Mouse (Mus musculus): ENCODE measurements around the gene Gas2l2. TPM values are rescaled to one million over a fixed set of nuclear protein-coding genes. Genes with fewer than 3 reads are reported as not detected.
A peak's percentile ranks its signal among the peaks of the same experiment; 100 is the strongest.

The Gas2l2 gene
- polyA plus RNA-seq, 1 experiment from 2014 or later: 0.09 TPM

- ATAC-seq (replicated peaks; ENCODE audit: low FRiP score, low TSS enrichment, low read depth) (no peak), DNase-seq (ENCODE audit: low spot score) (peak; percentile 85)
- peaks cover 36% of the 10 kb centered on the region for H3K27me3 ChIP-seq (replicated peaks; ENCODE audit: control insufficient read depth, insufficient read depth, low read length)
- 5% methylated on average over 5 of the region's 5 CpGs for WGBS
- no peaks in the 10 kb centered on the region for H3K4me1 ChIP-seq (replicated peaks; ENCODE audit: control insufficient read depth, insufficient read depth, low read length)
- H3K4me2 ChIP-seq (ENCODE audit: low read length): no peak overlapping the region
- no peaks in the 10 kb centered on the region for H3K9me3 ChIP-seq (ENCODE audit: control insufficient read depth, low read length)
- H3K9ac ChIP-seq (ENCODE audit: low read length): no peak overlapping the region
- H3K27ac ChIP-seq (ENCODE audit: low read depth): no peak overlapping the region
- H3K36me3 ChIP-seq (ENCODE audit: control insufficient read depth, insufficient read depth, low read length): no peaks in the 10 kb centered on the region
- H3K4me3 ChIP-seq (ENCODE audit: low read depth, low read length): no peak overlapping the region
Measured at GRCm38 (mm10) chr11:83417080-83417479, 12.2 kb downstream of the Gas2l2 start.

- no peak for ATAC-seq (replicated peaks; ENCODE audit: low FRiP score, low TSS enrichment, low read depth)
- H3K27me3 ChIP-seq (replicated peaks; ENCODE audit: control insufficient read depth, insufficient read depth, low read length): 0 out of 2 replicates have a peak, but pooled peaks cover 10% of the 10 kb centered on the region
- no peak for DNase-seq (ENCODE audit: low spot score)
- WGBS: 44% methylated on average over 6 of the region's 6 CpGs
- H3K9me3 ChIP-seq (ENCODE audit: control insufficient read depth, low read length): no peaks in the 10 kb centered on the region
- no peak overlapping the region for H3K9ac ChIP-seq (ENCODE audit: low read length)
- H3K36me3 ChIP-seq (ENCODE audit: control insufficient read depth, insufficient read depth, low read length): no peaks in the 10 kb centered on the region
- H3K4me2 ChIP-seq (ENCODE audit: low read length): peak overlapping the region; percentile 87
- peak overlapping the region; percentile 71; the same call in 1 of the 2 replicates for H3K4me3 ChIP-seq (ENCODE audit: low read depth, low read length)
- H3K27ac ChIP-seq (ENCODE audit: low read depth): no peak overlapping the region
- peaks cover 5% of the 10 kb centered on the region; the same call in 1 of the 2 replicates for H3K4me1 ChIP-seq (replicated peaks; ENCODE audit: control insufficient read depth, insufficient read depth, low read length)
Measured at GRCm38 (mm10) chr11:83410510-83410909, 18.7 kb downstream of the Gas2l2 start.

- ATAC-seq (replicated peaks; ENCODE audit: low FRiP score, low TSS enrichment, low read depth): peak; percentile 38; the same call in 1 of the 2 replicates
- Histone ChIP-seq H3K4me3 (ENCODE audit: low read depth, low read length) (peak overlapping the region; percentile 71), H3K27ac (ENCODE audit: low read depth) (no peak overlapping the region), H3K9me3 (ENCODE audit: control insufficient read depth, low read length) (no peaks in the 10 kb centered on the region), H3K4me2 (ENCODE audit: low read length) (peak overlapping the region; percentile 87), H3K36me3 (ENCODE audit: control insufficient read depth, insufficient read depth, low read length) (no peaks in the 10 kb centered on the region), H3K27me3 (replicated peaks; ENCODE audit: control insufficient read depth, insufficient read depth, low read length) (0 out of 2 replicates have a peak, but pooled peaks cover 10% of the 10 kb centered on the region), H3K9ac (ENCODE audit: low read length) (peak overlapping the region; percentile 62), H3K4me1 (replicated peaks; ENCODE audit: control insufficient read depth, insufficient read depth, low read length) (peaks cover 5% of the 10 kb centered on the region; the same call in 1 of the 2 replicates)
- DNase-seq (ENCODE audit: low spot score): peak; percentile 66
- 2% methylated on average over 26 of the region's 40 CpGs for WGBS
Measured at GRCm38 (mm10) chr11:83409792-83410291, 19.4 kb downstream of the Gas2l2 start.

GRCm38 (mm10) chr11:83409087-83409754 lies 20.0 kb downstream of the Gas2l2 start, which contains the start of gene Rasl10b:
Gene Rasl10b, plus strand, starts transcription at chr11:83409137.
- 0 out of 2 replicates have a peak, but pooled peaks cover 10% of the 10 kb centered on the region for H3K27me3 ChIP-seq (replicated peaks; ENCODE audit: control insufficient read depth, insufficient read depth, low read length)
- ATAC-seq (replicated peaks; ENCODE audit: low FRiP score, low TSS enrichment, low read depth) (peak; percentile 61), DNase-seq (ENCODE audit: low spot score) (peak; percentile 71)
- no peaks in the 10 kb centered on the region for H3K36me3 ChIP-seq (ENCODE audit: control insufficient read depth, insufficient read depth, low read length)
- peak within 1 kb of the TSS; percentile 71 for H3K4me3 ChIP-seq (ENCODE audit: low read depth, low read length)
- 2% methylated on average over 28 of the region's 44 CpGs for WGBS
- H3K4me1 ChIP-seq (replicated peaks; ENCODE audit: control insufficient read depth, insufficient read depth, low read length): peaks cover 5% of the 10 kb centered on the region; the same call in 1 of the 2 replicates
- H3K4me2 ChIP-seq (ENCODE audit: low read length): peak within 1 kb of the TSS; percentile 87
- H3K9me3 ChIP-seq (ENCODE audit: control insufficient read depth, low read length): no peaks in the 10 kb centered on the region
- peak within 1 kb of the TSS; percentile 62 for H3K9ac ChIP-seq (ENCODE audit: low read length)
- H3K27ac ChIP-seq (ENCODE audit: low read depth): no peak within 1 kb of the TSS

- Histone ChIP-seq H3K27ac (ENCODE audit: low read depth) (no peak overlapping the region), H3K4me1 (replicated peaks; ENCODE audit: control insufficient read depth, insufficient read depth, low read length) (peaks cover 5% of the 10 kb centered on the region; the same call in 1 of the 2 replicates), H3K36me3 (ENCODE audit: control insufficient read depth, insufficient read depth, low read length) (peaks cover 6% of the 10 kb centered on the region), H3K4me2 (ENCODE audit: low read length) (no peak overlapping the region), H3K9ac (ENCODE audit: low read length) (no peak overlapping the region), H3K27me3 (replicated peaks; ENCODE audit: control insufficient read depth, insufficient read depth, low read length) (0 out of 2 replicates have a peak, but pooled peaks cover 10% of the 10 kb centered on the region), H3K9me3 (ENCODE audit: control insufficient read depth, low read length) (no peaks in the 10 kb centered on the region), H3K4me3 (ENCODE audit: low read depth, low read length) (no peak overlapping the region)
- WGBS: 33% methylated on average over 8 of the region's 8 CpGs
- DNase-seq (ENCODE audit: low spot score) (no peak), ATAC-seq (replicated peaks; ENCODE audit: low FRiP score, low TSS enrichment, low read depth) (no peak)
Measured at GRCm38 (mm10) chr11:83408242-83408641, 21.0 kb downstream of the Gas2l2 start.

- Histone ChIP-seq H3K27me3 (replicated peaks; ENCODE audit: control insufficient read depth, insufficient read depth, low read length) (0 out of 2 replicates have a peak, but pooled peaks cover 10% of the 10 kb centered on the region), H3K9ac (ENCODE audit: low read length) (no peak overlapping the region), H3K4me1 (replicated peaks; ENCODE audit: control insufficient read depth, insufficient read depth, low read length) (peaks cover 5% of the 10 kb centered on the region; the same call in 1 of the 2 replicates), H3K4me3 (ENCODE audit: low read depth, low read length) (no peak overlapping the region), H3K9me3 (ENCODE audit: control insufficient read depth, low read length) (no peaks in the 10 kb centered on the region), H3K4me2 (ENCODE audit: low read length) (no peak overlapping the region), H3K27ac (ENCODE audit: low read depth) (no peak overlapping the region), H3K36me3 (ENCODE audit: control insufficient read depth, insufficient read depth, low read length) (peaks cover 17% of the 10 kb centered on the region)
- WGBS: 54% methylated on average over 3 of the region's 3 CpGs
- no peak for DNase-seq (ENCODE audit: low spot score)
- no peak for ATAC-seq (replicated peaks; ENCODE audit: low FRiP score, low TSS enrichment, low read depth)
Measured at GRCm38 (mm10) chr11:83406391-83406790, 22.9 kb downstream of the Gas2l2 start.

- peaks cover 23% of the 10 kb centered on the region for H3K36me3 ChIP-seq (ENCODE audit: control insufficient read depth, insufficient read depth, low read length)
- WGBS: 78% methylated on average over 7 of the region's 7 CpGs
Measured at GRCm38 (mm10) chr11:83403787-83404186, 25.5 kb downstream of the Gas2l2 start.

GRCm38 (mm10) chr11:83398724-83399123 lies 30.5 kb downstream of the Gas2l2 start:
- WGBS: 83% methylated on average over 5 of the region's 5 CpGs
- H3K27ac ChIP-seq (ENCODE audit: low read depth): no peak overlapping the region
- peaks cover 58% of the 10 kb centered on the region for H3K36me3 ChIP-seq (ENCODE audit: control insufficient read depth, insufficient read depth, low read length)
- no peak for DNase-seq (ENCODE audit: low spot score)
- no peaks in the 10 kb centered on the region for H3K27me3 ChIP-seq (replicated peaks; ENCODE audit: control insufficient read depth, insufficient read depth, low read length)
- no peak overlapping the region for H3K4me2 ChIP-seq (ENCODE audit: low read length)
- ATAC-seq (replicated peaks; ENCODE audit: low FRiP score, low TSS enrichment, low read depth): no peak
- H3K4me3 ChIP-seq (ENCODE audit: low read depth, low read length): no peak overlapping the region
- no peaks in the 10 kb centered on the region for H3K9me3 ChIP-seq (ENCODE audit: control insufficient read depth, low read length)
- H3K4me1 ChIP-seq (replicated peaks; ENCODE audit: control insufficient read depth, insufficient read depth, low read length): no peaks in the 10 kb centered on the region
- H3K9ac ChIP-seq (ENCODE audit: low read length): no peak overlapping the region

More at GRCm38 (mm10) chr11:83403787-83404186, 25.5 kb downstream of the Gas2l2 start:
- H3K9me3 ChIP-seq (ENCODE audit: control insufficient read depth, low read length): no peaks in the 10 kb centered on the region
- no peak overlapping the region for H3K4me3 ChIP-seq (ENCODE audit: low read depth, low read length)
- no peak overlapping the region for H3K27ac ChIP-seq (ENCODE audit: low read depth)
- no peak overlapping the region for H3K4me2 ChIP-seq (ENCODE audit: low read length)
- DNase-seq (ENCODE audit: low spot score) (no peak), ATAC-seq (replicated peaks; ENCODE audit: low FRiP score, low TSS enrichment, low read depth) (no peak)
- H3K27me3 ChIP-seq (replicated peaks; ENCODE audit: control insufficient read depth, insufficient read depth, low read length): no peaks in the 10 kb centered on the region
- no peak overlapping the region for H3K9ac ChIP-seq (ENCODE audit: low read length)
- no peaks in the 10 kb centered on the region for H3K4me1 ChIP-seq (replicated peaks; ENCODE audit: control insufficient read depth, insufficient read depth, low read length)

All from intestine, embryonic 14.5 days (tissue).